Mouse (Mus musculus) c-Kit-positive CD71-positive TER-119-positive erythroid progenitor cells, embryonic 14.5 days (primary cell): ENCODE data around the gene Tmem104.

ENCODE experiments used
- DNase-seq: peaks from one replicate; pipeline ENCODE4 v3.0.0-alpha.2; 2013; ENCODE audit warnings: low spot score

The Tmem104 gene

GRCm38 (mm10) chr11:115187224-115187639, at the start of gene Tmem104:
Tmem104 (plus strand) TSS chr11:115187487.
- DNase-seq: peak; percentile 93

- no peak for DNase-seq
These were observed 48.6 kb upstream of the Tmem104 start for GRCm38 (mm10) chr11:115138597-115139262.

- no peak for DNase-seq
These were observed 45.3 kb upstream of the Tmem104 start for GRCm38 (mm10) chr11:115141970-115142369.

- no peak for DNase-seq
These were observed 39.5 kb upstream of the Tmem104 start for GRCm38 (mm10) chr11:115147813-115148212.

- DNase-seq: no peak
These were observed 36.5 kb upstream of the Tmem104 start for GRCm38 (mm10) chr11:115150741-115151254.

- no peak for DNase-seq
These were observed 35.4 kb upstream of the Tmem104 start for GRCm38 (mm10) chr11:115151755-115152429.

- no peak for DNase-seq
These were observed 34.2 kb upstream of the Tmem104 start for GRCm38 (mm10) chr11:115153088-115153487.

- DNase-seq: peak; percentile 62
These were observed 33.5 kb upstream of the Tmem104 start for GRCm38 (mm10) chr11:115153699-115154292.

GRCm38 (mm10) chr11:115155053-115155634, 32.1 kb upstream of the Tmem104 start:
- no peak for DNase-seq

GRCm38 (mm10) chr11:115157933-115158719, 29.2 kb upstream of the Tmem104 start:
- no peak for DNase-seq

GRCm38 (mm10) chr11:115160016-115160797, 27.1 kb upstream of the Tmem104 start:
- peak; percentile 58 for DNase-seq

GRCm38 (mm10) chr11:115160883-115161577, 26.3 kb upstream of the Tmem104 start:
- peak; percentile 66 for DNase-seq

GRCm38 (mm10) chr11:115161578-115162204, 25.6 kb upstream of the Tmem104 start:
- no peak for DNase-seq

- DNase-seq: no peak
These were observed 25.1 kb upstream of the Tmem104 start for GRCm38 (mm10) chr11:115162205-115162601.

- DNase-seq: peak; percentile 98
These were observed 24.3 kb upstream of the Tmem104 start, which contains the start of gene Slc9a3r1 for GRCm38 (mm10) chr11:115162832-115163480. Slc9a3r1 (plus strand) TSS chr11:115163341.

GRCm38 (mm10) chr11:115163568-115164150, 23.6 kb upstream of the Tmem104 start:
- DNase-seq: peak; percentile 37

- no peak for DNase-seq
These were observed 22.8 kb upstream of the Tmem104 start for GRCm38 (mm10) chr11:115164341-115164975.

- DNase-seq: no peak
These were observed 22.3 kb upstream of the Tmem104 start for GRCm38 (mm10) chr11:115164976-115165374.
